Mouse (Mus musculus) hindbrain, embryonic 10.5 days (tissue): ENCODE data around the gene Atp6v1c2. TPM values are rescaled to one million over a fixed set of nuclear protein-coding genes. Genes with fewer than 3 reads are reported as not detected.
A peak's percentile ranks its signal among the peaks of the same experiment; 100 is the strongest.

Experiments used
- DNase-seq: peaks from one replicate; pipeline ENCODE4 v3.0.0-alpha.2; 2017; ENCODE audit warnings: low spot score
- H3K27ac ChIP-seq: fragments of 300-500 bp; sonication (generic); 2 replicates; pipeline ENCODE4 v1.5.1; 2016; ENCODE audit warnings: mild to moderate bottlenecking, moderate library complexity
- H3K27me3 ChIP-seq: fragments of 300-500 bp; sonication (generic); 2 replicates; pipeline ENCODE4 v1.6.1; 2016; ENCODE audit warnings: mild to moderate bottlenecking; ENCODE audit not compliant: poor library complexity, insufficient read depth, severe bottlenecking
- H3K36me3 ChIP-seq: fragments of 300-500 bp; sonication (generic); 2 replicates; pipeline ENCODE4 v1.6.1; 2016; ENCODE audit warnings: mild to moderate bottlenecking, moderate library complexity
- H3K4me1 ChIP-seq: fragments of 300-500 bp; sonication (generic); replicated peaks from 2 replicates; pipeline ENCODE4 v1.6.1; 2016; ENCODE audit warnings: mild to moderate bottlenecking
- H3K4me3 ChIP-seq: fragments of 300-500 bp; sonication (generic); 2 replicates; pipeline ENCODE4 v1.5.1; 2016; ENCODE audit warnings: mild to moderate bottlenecking, moderate library complexity
- H3K9me3 ChIP-seq: fragments of 300-500 bp; sonication (generic); 2 replicates; pipeline ENCODE4 v1.6.1; 2016; ENCODE audit warnings: mild to moderate bottlenecking, moderate library complexity
- WGBS: fragments of 180-500 bp; shearing (Covaris S2); methylation state at CpG from one replicate; pipeline ENCODE4 v1.1.7; 2016; 5-methylcytosine and 5-hydroxymethylcytosine counted together
- polyA plus RNA-seq: library from polyadenylated mRNA; unstranded; fragments of >200 nt; fragmentation: Nextera tagmentation; extraction: Ambion mirVana; gene quantifications from 2 replicates; pipeline ENCODE4 v1.2.1, GENCODE M21; 2016

The Atp6v1c2 gene
- polyA plus RNA-seq, 1 experiment from 2014 or later: 0.72 TPM

GRCm38 (mm10) chr12:17357795-17358194 lies 28.6 kb upstream of the Atp6v1c2 start:
- Histone ChIP-seq H3K4me1 (peaks cover 15% of the 10 kb centered on the region), H3K9me3 (no peaks in the 10 kb centered on the region), H3K4me3 (no peak overlapping the region), H3K27ac (no peak overlapping the region), H3K36me3 (peaks cover 98% of the 10 kb centered on the region), H3K27me3 (no peaks in the 10 kb centered on the region)
- DNase-seq: no peak
- 94% methylated on average over 5 of the region's 5 CpGs for WGBS

- 90% methylated on average over 4 of the region's 4 CpGs for WGBS
- Histone ChIP-seq H3K4me3 (no peak overlapping the region), H3K27me3 (no peaks in the 10 kb centered on the region), H3K9me3 (no peaks in the 10 kb centered on the region), H3K27ac (no peak overlapping the region), H3K4me1 (peaks cover 15% of the 10 kb centered on the region), H3K36me3 (peaks cover 98% of the 10 kb centered on the region)
- DNase-seq: no peak
Measured at GRCm38 (mm10) chr12:17356853-17357252, 27.7 kb upstream of the Atp6v1c2 start.

DNA sequence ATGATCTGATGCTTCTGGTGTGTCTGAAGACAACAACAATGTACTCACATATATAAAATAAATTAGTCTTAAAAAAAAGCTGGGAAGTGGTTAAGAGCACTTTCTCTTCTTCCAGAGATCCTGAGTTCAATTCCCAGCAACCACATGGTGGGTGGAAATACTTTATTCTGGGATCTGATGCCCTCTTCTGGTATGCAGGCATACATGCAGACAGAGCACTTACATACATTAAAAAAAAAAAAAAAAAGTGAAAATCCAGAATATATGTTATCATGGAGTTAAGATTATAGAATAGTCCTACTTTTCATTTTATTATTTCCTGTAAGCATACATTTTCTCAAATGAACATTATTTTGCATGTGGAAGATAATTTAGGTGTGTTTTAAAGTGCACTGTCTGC lies 20.9 kb upstream of the Atp6v1c2 start:
- H3K27me3 ChIP-seq: no peaks in the 10 kb centered on the region
- H3K4me1 ChIP-seq: peaks cover 18% of the 10 kb centered on the region
- H3K27ac ChIP-seq: no peak overlapping the region
- DNase-seq: no peak
- no peak overlapping the region for H3K4me3 ChIP-seq
- no peaks in the 10 kb centered on the region for H3K9me3 ChIP-seq
- peaks cover 48% of the 10 kb centered on the region for H3K36me3 ChIP-seq

- Histone ChIP-seq H3K27ac (peak within 1 kb of the TSS; percentile 88), H3K27me3 (no peaks in the 10 kb centered on the region), H3K36me3 (peaks cover 30% of the 10 kb centered on the region), H3K4me1 (peaks cover 18% of the 10 kb centered on the region), H3K9me3 (no peaks in the 10 kb centered on the region), H3K4me3 (peak within 1 kb of the TSS; percentile 85)
- DNase-seq: peak; percentile 90
- WGBS: under 1% methylated on average over 42 of the region's 42 CpGs
Measured at GRCm38 (mm10) chr12:17348048-17349036, 19.2 kb upstream of the Atp6v1c2 start, which contains the start of gene Nol10. Gene Nol10, plus strand, starts transcription at chr12:17348458.

DNA sequence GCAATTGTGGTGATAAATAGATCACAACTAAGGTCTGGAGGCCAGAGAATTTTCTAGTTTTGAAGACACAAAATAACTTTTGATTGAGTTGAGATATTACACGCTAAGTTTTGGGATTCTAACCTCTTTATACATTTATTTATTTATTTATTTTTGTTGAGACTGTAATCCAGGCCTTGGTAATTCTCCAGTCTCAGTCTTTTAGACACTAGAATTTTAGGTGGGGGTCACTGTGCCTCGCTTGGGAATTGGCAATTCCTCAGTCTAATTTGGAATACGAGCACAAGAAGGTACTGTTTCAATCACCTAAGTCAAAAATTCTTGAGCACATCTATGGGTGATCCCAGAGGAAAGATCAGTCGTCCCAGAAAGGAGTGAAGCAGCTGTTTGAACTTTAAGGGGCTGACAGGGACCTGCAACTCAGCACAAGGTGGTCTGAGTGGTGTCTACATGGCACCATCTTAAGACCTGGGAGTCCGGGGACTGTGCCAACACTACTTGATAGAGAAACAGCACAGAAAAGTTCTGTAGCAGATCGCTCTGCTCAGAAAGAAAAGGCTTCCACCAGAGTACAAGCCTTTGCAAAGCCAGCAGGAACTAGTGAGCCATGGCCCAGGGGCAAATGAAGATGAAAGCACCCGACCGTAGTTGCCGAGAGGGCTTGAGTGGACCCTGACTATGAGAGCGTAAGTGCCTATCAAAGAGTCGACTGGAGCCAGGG lies 18.3 kb upstream of the Atp6v1c2 start:
- Histone ChIP-seq H3K4me3 (peak overlapping the region; percentile 85), H3K27me3 (no peaks in the 10 kb centered on the region), H3K9me3 (no peaks in the 10 kb centered on the region), H3K4me1 (peaks cover 18% of the 10 kb centered on the region), H3K36me3 (peaks cover 23% of the 10 kb centered on the region), H3K27ac (peak overlapping the region; percentile 88)
- 35% methylated on average over 11 of the region's 11 CpGs for WGBS
- DNase-seq: peak; percentile 15

- WGBS: 68% methylated on average over 3 of the region's 3 CpGs
- Histone ChIP-seq H3K4me3 (no peak overlapping the region), H3K27me3 (no peaks in the 10 kb centered on the region), H3K36me3 (no peaks in the 10 kb centered on the region), H3K9me3 (peaks cover 6% of the 10 kb centered on the region; the same call in 1 of the 2 replicates), H3K27ac (no peak overlapping the region), H3K4me1 (no peaks in the 10 kb centered on the region)
- no peak for DNase-seq
Measured at GRCm38 (mm10) chr12:17339114-17339905, 10.2 kb upstream of the Atp6v1c2 start.

- no peaks in the 10 kb centered on the region for H3K36me3 ChIP-seq
- H3K4me3 ChIP-seq: no peak overlapping the region
- no peak for DNase-seq
- 71% methylated on average over 2 of the region's 2 CpGs for WGBS
- H3K9me3 ChIP-seq: peaks cover 6% of the 10 kb centered on the region; the same call in 1 of the 2 replicates
- no peak overlapping the region for H3K27ac ChIP-seq
- H3K4me1 ChIP-seq: no peaks in the 10 kb centered on the region
- H3K27me3 ChIP-seq: no peaks in the 10 kb centered on the region
Measured at GRCm38 (mm10) chr12:17338338-17338737, 9.2 kb upstream of the Atp6v1c2 start.

GRCm38 (mm10) chr12:17333459-17333858 lies 4.3 kb upstream of the Atp6v1c2 start:
- no peaks in the 10 kb centered on the region for H3K27me3 ChIP-seq
- H3K4me3 ChIP-seq: no peak overlapping the region
- WGBS: 16% methylated on average over 1 of the region's 1 CpGs
- no peak for DNase-seq
- H3K9me3 ChIP-seq: peaks cover 6% of the 10 kb centered on the region; the same call in 1 of the 2 replicates
- H3K27ac ChIP-seq: no peak overlapping the region
- H3K4me1 ChIP-seq: no peaks in the 10 kb centered on the region
- no peaks in the 10 kb centered on the region for H3K36me3 ChIP-seq

DNA sequence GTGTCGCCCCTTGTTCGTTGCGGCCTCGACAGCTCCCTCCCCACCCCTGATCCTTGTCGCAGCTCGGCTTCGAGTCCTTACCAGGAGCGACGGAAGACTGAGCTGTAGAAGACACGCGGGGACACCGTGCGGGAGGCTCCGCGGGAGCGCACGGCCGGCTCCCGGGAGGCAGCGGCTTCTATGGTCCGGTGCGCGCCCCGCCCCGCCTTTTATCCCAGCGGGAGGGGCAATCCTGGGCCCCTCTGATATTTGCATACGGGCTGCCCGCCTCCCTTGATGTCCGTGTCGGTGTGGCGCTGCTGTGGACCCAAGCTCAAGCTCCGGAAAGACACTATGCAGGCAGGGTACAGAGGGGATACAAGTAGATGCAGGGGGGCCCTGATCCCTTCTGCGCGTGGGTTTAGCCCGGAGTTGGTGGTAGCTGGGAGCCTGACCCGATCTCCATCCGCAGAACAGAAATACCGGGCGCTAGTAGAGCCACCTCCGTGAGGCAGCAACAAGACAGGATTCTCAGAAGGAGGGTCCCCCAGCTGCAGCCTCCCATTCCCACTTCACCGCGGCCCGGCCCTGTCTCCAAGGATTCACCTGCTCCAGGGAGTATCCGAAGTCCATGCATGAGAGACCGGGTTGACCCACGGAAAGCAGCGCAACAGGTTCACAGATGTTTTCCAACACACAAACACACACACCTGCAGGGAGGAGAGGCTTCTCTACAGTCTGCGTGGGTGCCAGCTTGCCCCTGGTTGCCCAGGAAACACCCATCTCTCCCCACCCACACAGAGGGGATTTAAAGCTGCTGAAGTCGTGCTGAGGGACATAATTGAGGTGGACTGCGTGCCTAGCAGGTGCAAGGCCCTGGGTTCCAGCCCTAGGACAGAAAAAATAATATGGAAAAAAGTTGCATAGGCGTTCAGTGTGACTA lies 4.3 kb downstream of the Atp6v1c2 start:
- no peaks in the 10 kb centered on the region for H3K36me3 ChIP-seq
- peak; percentile 46 for DNase-seq
- H3K4me1 ChIP-seq: peaks cover 12% of the 10 kb centered on the region
- peak overlapping the region; percentile 61 for H3K4me3 ChIP-seq
- peak overlapping the region; percentile 68 for H3K27ac ChIP-seq
- 4% methylated on average over 51 of the region's 51 CpGs for WGBS
- H3K9me3 ChIP-seq: no peaks in the 10 kb centered on the region
- H3K27me3 ChIP-seq: peaks cover 53% of the 10 kb centered on the region

DNA sequence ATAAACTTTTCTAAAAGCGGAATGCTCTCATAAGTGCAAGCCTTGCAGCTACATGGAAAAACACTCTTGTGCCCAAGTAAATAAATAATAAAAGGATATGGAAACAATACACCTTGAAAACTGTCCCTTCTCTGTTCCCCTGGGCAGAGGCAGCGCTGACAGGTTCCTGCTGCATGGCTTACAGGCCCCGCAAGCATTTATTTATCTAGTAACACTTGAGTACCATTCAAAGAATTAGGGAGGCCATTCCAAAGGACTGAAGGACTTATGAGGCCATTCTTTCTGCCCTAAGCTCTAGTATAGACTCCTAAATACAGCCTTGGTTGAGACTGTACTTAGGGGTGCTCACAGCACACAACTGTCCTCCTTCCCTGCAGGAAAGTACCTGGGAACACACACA lies 10.7 kb downstream of the Atp6v1c2 start:
- H3K9me3 ChIP-seq: no peaks in the 10 kb centered on the region
- no peak overlapping the region for H3K4me3 ChIP-seq
- H3K27ac ChIP-seq: no peak overlapping the region
- peaks cover 17% of the 10 kb centered on the region for H3K27me3 ChIP-seq
- H3K4me1 ChIP-seq: 0 out of 2 replicates have a peak, but pooled peaks cover 2% of the 10 kb centered on the region
- no peaks in the 10 kb centered on the region for H3K36me3 ChIP-seq
- 85% methylated on average over 3 of the region's 3 CpGs for WGBS
- DNase-seq: no peak

DNA sequence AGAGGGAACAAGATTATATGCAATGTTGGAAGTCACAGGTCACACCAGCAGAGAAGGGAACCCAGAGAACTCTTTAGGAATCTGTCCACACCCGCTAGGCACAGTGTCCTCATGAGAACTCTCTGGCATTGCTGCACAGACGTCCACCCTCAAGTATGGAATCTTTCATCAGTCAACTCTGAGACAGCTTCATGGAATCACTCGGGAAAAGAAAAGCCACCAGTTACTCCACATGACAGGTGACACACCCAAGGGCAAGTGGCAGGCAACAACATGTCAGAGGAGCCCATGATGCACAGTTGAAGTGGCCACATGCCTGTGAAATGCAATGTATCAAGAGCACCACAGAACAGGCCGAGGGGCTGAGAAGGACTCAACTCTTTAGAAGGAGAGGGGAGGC lies 11.2 kb downstream of the Atp6v1c2 start:
- no peaks in the 10 kb centered on the region for H3K36me3 ChIP-seq
- WGBS: 70% methylated on average over 4 of the region's 4 CpGs
- 0 out of 2 replicates have a peak, but pooled peaks cover 2% of the 10 kb centered on the region for H3K4me1 ChIP-seq
- peaks cover 13% of the 10 kb centered on the region for H3K27me3 ChIP-seq
- H3K9me3 ChIP-seq: no peaks in the 10 kb centered on the region
- no peak for DNase-seq
- no peak overlapping the region for H3K4me3 ChIP-seq
- H3K27ac ChIP-seq: no peak overlapping the region
